Mouse (Mus musculus) C2C12 (cell line): ENCODE results near the gene Als2cr12.

ENCODE experiments used
- CEBPB ChIP-seq: IDR thresholded peaks from one replicate; pipeline ENCODE4 v1.6.1; 2011; ENCODE audit warnings: low read depth, mild to moderate bottlenecking, control low read depth, moderate library complexity
- CTCF ChIP-seq: IDR thresholded peaks from one replicate; pipeline ENCODE4 v1.5.1; 2011; ENCODE audit not compliant: control insufficient read depth, insufficient read depth, insufficient read length
- MAX ChIP-seq: IDR thresholded peaks from one replicate; pipeline ENCODE4 v1.6.1; 2011; ENCODE audit warnings: mild to moderate bottlenecking, control low read depth
- MYOD1 ChIP-seq: IDR thresholded peaks from one replicate; pipeline ENCODE4 v1.6.1; 2011; ENCODE audit warnings: low read depth; ENCODE audit not compliant: control insufficient read depth, insufficient read length
- USF1 ChIP-seq: IDR thresholded peaks from one replicate; pipeline ENCODE4 v1.6.1; 2011; ENCODE audit warnings: low read depth, mild to moderate bottlenecking, control low read depth, moderate library complexity

- TF ChIP-seq CTCF, result no peak
- no peak for TF ChIP-seq CEBPB
- TF ChIP-seq USF1, result no peak
- no peak for TF ChIP-seq MYOD1
- no peak for TF ChIP-seq MAX
These were observed 27.4 kb upstream of the Als2cr12 start for GRCm38 (mm10) chr1:58723062-58723808.
